Mouse (Mus musculus): Measurements from ENCODE around the gene Sumo2.
"Not testable (repeated sequence)": the region's sequence is repeated elsewhere in the genome, so short reads cannot be mapped to it uniquely, and the experiment has no call there.

Sumo2 gene

GRCm38 (mm10) chr11:115519581-115519980 lies 16.5 kb downstream of the Sumo2 start:
- in situ Hi-C loops (cut with MboI, MseI) = no loop called here

GRCm38 (mm10) chr11:115518693-115519092 lies 17.4 kb downstream of the Sumo2 start:
- in situ Hi-C loops (cut with MboI, MseI) = no loop called here

DNA sequence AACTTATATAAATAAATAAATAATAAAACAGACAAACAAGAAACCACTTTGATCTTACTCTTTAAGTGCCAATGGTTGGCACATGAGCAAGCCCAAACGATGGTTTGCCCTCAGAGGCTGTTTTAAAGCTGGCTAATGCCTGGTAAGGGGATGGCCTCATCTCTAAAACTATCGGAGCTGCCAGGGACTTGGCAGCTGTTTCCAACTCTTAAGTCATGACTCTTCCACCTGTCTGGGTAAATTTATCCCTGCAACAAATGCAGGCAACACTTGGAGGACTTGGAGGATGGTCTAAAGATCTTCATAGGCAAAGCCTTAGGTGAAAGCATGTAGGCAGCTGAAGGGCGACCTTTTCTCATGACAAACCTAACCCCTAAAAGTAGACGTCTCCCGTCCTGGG lies 19.1 kb downstream of the Sumo2 start:
- in situ Hi-C loops (cut with MboI, MseI) = no loop called here

DNA sequence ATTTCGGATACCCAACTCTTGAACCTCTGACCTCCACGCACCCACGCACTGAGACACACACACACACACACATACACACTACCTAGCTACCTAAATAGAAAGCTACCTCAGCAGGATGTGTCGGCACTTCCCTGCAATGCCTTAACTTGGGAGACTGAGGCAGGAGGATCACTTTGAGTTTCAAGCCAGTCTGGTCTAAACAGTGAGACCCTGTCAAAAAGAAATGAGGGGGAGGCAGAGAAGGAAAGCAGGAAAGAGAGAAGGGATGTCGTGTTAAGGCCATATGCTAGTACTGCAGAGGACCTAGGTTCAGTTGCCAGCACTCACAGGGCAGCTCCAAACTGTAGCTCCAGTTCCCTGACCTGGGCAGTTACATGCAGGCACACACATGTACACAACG lies 21.1 kb downstream of the Sumo2 start:
- in situ Hi-C loops (cut with MboI, MseI) = no loop called here

GRCm38 (mm10) chr11:115514238-115514663 lies 21.8 kb downstream of the Sumo2 start, which contains the start of gene Jpt1:
Gene Jpt1, minus strand, starts transcription at chr11:115514387.
- in situ Hi-C loops (cut with MboI, MseI) = no loop called here

DNA sequence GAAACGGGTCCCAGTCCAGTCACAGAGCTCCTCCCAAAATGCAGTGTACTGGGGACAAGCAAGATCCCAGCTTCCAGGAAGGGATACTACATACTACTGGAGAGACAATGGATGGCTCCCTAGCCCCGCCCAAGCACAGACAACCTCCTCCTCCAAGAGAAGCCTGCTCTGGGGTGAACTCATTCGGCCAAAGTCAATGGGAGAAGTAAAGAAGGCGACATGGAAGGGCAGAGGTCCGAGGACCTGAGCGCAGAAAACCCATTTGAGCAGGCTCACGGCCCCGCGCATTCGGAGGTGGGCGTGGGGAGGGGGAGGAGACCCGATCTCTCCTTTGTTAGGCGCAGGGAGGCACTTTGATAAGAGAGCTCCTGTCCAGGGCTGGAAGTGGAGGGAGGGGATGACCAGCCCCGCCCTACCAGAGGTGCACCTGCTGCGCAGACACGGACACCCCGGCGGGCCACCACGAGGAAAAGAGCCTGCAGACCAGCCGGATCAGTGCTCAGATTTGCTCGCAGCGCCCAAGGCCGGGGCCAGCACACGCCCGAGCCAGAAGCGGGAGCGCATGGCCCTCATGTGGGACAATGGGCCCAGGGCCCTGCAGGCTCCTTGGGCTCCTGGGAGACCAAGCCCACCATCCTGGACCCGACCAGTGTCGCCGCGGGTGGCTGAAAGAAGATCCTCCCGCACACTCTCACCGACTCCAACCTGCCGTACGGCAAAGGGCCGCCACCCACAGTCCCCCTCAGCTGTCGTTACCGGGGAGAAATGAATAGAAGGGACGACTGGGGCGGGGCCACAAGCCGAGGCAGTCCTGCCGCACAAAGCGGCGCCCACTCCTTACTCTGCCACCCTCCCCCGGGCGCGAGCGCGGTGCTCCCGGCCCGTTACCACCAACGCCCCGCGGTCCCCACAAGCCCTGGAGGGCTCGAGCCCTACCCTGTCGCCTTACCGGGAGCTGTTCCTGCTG lies 22.5 kb downstream of the Sumo2 start:
- in situ Hi-C loops (cut with MboI, MseI) = no loop called here

GRCm38 (mm10) chr11:115512407-115513183 lies 23.5 kb downstream of the Sumo2 start:
- in situ Hi-C loops (cut with MboI, MseI) = no loop called here

DNA sequence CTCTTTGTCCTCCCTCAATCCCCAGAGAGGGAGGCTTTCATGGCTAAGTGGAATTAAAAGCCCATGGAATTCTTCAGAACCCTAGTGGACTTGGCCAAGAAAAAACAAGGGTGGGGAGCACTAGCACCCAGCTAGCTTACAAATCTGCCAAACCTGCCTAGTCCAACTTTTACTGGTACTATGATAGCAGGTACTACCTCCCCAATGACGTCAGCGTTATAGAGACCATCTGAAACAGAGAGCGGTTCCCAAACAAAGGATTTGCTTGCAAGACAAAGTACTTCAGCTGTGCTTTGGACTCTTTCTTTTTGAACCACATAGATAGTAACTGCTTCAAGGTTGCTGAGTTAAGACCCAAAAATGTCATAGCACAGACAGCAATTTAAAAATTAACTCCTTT lies 24.1 kb downstream of the Sumo2 start:
- in situ Hi-C loops (cut with MboI, MseI) = no loop called here

- in situ Hi-C loops (cut with MboI, MseI) = no loop called here
Measured at GRCm38 (mm10) chr11:115511121-115511520, 25.0 kb downstream of the Sumo2 start.

DNA sequence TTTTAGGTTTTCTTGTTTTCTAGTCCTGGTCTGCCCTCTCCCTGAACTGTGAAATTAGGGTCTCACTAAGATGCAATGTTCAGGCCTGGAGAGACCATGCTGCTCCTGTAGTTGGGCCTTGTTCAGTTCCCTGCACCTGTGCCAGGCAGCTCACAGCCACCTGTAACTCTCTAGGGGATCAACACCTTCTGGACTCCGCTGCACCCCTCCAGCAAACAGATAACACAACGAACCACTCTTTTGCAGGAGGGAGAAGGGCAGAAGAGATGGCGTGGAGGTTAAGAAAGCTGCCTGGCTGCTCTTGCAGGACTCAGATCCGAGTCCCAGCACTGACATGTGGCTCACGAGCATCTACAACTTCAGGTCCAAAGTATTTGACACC lies 25.6 kb downstream of the Sumo2 start:
- in situ Hi-C loops (cut with MboI, MseI) = no loop called here

GRCm38 (mm10) chr11:115509773-115510506 lies 26.1 kb downstream of the Sumo2 start:
- in situ Hi-C loops (cut with MboI, MseI) = no loop called here

DNA sequence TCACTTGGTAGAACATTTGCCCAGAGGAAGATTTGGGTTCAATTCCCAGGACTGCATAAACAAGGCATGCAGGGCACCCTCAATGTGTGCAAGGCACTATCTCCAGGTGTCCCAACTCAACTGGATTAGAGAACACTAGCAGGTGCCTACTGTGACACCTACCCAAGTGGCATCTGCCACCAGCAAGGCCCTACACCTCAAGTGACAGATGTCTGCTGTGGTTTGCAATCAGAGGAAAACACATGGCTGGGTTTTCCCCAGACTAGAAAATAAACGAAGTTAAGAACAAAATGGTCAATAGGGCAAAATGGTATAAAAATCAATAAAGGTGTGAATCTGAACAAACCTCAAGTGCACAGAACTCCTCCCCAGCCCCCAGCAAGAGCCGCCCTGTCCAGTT lies 28.0 kb downstream of the Sumo2 start:
- in situ Hi-C loops (cut with MboI, MseI) = no loop called here

DNA sequence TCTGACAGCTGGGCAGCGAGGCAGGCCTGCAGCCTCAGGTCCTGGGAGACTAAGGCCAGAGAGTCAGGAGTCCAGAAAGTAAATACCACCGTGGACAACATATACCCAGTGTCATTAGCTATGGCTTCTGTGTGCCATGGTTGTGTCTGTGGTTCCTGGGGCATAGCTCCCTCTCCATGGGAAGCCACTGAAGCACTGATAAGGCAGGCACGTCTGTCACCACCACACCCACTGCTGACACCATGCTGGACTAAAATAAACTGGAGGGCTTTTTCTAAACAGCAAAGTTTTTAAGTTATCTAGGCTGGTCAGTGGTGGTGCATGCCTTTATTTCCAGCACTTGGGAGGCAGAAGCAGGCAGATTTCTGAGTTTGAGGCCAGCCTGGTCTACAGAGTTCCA lies 29.5 kb downstream of the Sumo2 start:
- in situ Hi-C loops (cut with MboI, MseI) = no loop called here

- in situ Hi-C loops (cut with MboI, MseI) = no loop called here
Measured at GRCm38 (mm10) chr11:115502636-115503035, 33.4 kb downstream of the Sumo2 start.

GRCm38 (mm10) chr11:115496559-115496958 lies 39.5 kb downstream of the Sumo2 start:
- in situ Hi-C loops (cut with MboI, MseI) = not testable (repeated sequence)

DNA sequence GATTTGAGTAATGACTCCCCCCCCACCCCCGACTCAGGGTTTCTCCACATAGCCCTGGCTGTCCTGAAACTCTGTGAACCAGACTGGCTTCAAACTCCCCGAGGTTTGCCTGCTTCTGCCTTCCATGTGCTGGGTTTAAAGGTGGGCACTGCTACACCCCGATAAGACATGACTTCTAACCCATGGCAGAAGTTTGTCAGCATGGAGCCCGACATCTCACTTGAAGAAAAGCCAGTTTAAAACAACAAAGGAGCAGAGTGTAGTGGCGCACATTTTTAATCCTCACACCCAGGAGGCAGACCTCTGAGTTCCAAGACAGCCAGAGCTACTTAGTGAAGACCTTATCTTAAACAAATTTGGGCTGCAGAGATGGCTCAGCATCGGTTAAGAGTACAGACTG lies 43.7 kb downstream of the Sumo2 start:
- in situ Hi-C loops (cut with MboI, MseI) = no loop called here

GRCm38 (mm10) chr11:115491356-115492083 lies 44.6 kb downstream of the Sumo2 start, which contains the start of gene Nt5c:
Gene Nt5c, minus strand, starts transcription at chr11:115491862.
- in situ Hi-C loops (cut with MboI, MseI) = no loop called here

DNA sequence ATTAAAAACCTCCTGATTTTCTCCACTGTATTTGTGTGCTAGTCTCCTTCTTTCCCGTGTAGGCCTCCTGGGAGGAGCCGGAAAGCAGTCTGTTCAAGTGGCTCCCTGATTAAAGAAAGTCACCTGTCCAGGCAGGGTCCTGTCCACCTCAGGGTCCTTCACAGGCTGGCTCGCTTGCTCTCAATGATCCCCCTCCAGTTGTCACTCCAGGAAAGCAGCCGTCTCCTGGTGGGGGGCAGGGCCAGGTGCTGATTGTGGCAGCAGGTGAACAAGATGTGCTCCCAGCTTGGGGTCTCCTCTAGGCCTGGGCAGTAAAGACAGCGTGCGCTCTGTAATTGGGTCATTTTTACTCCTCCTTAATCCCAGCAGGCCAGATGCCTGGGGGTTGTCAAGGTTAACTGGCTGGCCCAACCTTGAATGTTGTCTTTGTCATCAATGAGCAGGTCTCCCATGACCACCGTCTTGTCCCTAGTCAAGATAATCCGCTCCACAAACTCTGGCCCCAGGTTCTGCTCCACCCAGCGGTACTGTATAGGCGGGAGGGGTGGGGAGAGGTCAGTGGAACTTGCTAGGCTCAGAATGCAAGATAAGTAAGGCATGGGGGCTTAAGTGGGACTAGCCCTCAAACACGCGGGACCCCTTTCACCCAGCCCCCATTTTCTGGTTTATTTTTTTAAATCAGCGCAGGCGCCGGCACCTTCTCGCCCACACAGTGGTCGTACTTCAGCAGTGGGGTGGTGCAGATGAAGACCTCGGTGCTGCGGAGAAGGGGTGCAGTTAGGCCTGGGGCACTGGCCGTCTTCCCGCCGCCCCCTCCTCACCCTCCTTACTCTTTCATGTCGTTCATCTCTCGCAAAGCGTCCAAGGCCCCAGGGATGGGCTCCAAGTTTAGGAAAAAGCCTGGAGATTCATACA lies 45.4 kb downstream of the Sumo2 start:
- in situ Hi-C loops (cut with MboI, MseI) = no loop called here

- in situ Hi-C loops (cut with MboI, MseI) = loop anchor here (5.0 kb wide), 1 partner anchor 44 kb away; no protein-coding TSS in a partner anchor
Measured at GRCm38 (mm10) chr11:115488551-115489104, 47.4 kb downstream of the Sumo2 start.
